ENCODE assay signal across 9 mouse cellular contexts in genomic region chr3:87030855-87031254, GRCm38 (mm10). TPM values are rescaled to one million over a fixed set of nuclear protein-coding genes. Genes with fewer than 3 reads are reported as not detected.
DNase-seq lines count a peak whose midpoint lies in the region; ATAC-seq and TF ChIP-seq lines count a peak whose summit lies in the region.
"Had no signal": no experiment of that assay in that cellular context is flagged by ENCODE, and none has a peak within 500 bp of the region (broad histone marks: within the 10 kb centered on the region; RNA-seq: fewer than 3 reads in every experiment).

No protein-coding gene starts in this region.

- no peak for ATAC-seq in heart, embryonic 12.5 days (ENCODE audit: insufficient number of reproducible peaks, low FRiP score)

- H3K27me3 ChIP-seq in heart, embryonic 12.5 days (replicated peaks): no peaks in the 10 kb centered on the region

- H3K4me3 ChIP-seq in heart, embryonic 12.5 days: no peak overlapping the region
- no peak overlapping the region for H3K4me3 ChIP-seq in layer of hippocampus, adult 2 months
- H3K4me3 ChIP-seq: myocyte had no signal

- peak; percentile 89 for TF ChIP-seq CTCF in layer of hippocampus, adult 2 months (conservative IDR thresholded peaks at IDR 0.05)

- no peaks in the 10 kb centered on the region for H3K36me3 ChIP-seq in heart, embryonic 12.5 days

- H3K4me1 ChIP-seq in heart, embryonic 12.5 days (replicated peaks): no peaks in the 10 kb centered on the region

- no peak overlapping the region for H3K9ac ChIP-seq in heart, embryonic 12.5 days

- peak; percentile 92 for DNase-seq in heart, adult 11 months
- peak; percentile 33 for DNase-seq in WW6 (ENCODE audit: low read depth, low spot score)
- peak; percentile 39 to 70 for DNase-seq in cerebellum, postnatal 4 days (ENCODE audit: low spot score in 2 of 2)
- peak; percentile 62 for DNase-seq in gastrocnemius, postnatal 10 days
- DNase-seq in layer of hippocampus, adult 2 months (ENCODE audit: low spot score in 2 of 2): peak; percentile 64 to 75
- peak; percentile 83 for DNase-seq in lung, postnatal 36 days
- peak; percentile 43 for DNase-seq in skeletal muscle tissue, adult 2 months (ENCODE audit: low read depth, low spot score)

- 16% methylated on average over 6 of the region's 6 CpGs for WGBS in heart, embryonic 12.5 days

- H3K27ac ChIP-seq in heart, embryonic 12.5 days (ENCODE audit: poor library complexity, severe bottlenecking): no peak overlapping the region
- no peak overlapping the region for H3K27ac ChIP-seq in layer of hippocampus, adult 2 months

- no peaks in the 10 kb centered on the region for H3K9me3 ChIP-seq in heart, embryonic 12.5 days (replicated peaks)

- H3K4me2 ChIP-seq in heart, embryonic 12.5 days: no peak overlapping the region

RNA-seq across cellular contexts. Expression of gene Cd1d1, which starts 31.6 kb away (rescaled TPM):
- polyA plus RNA-seq in heart, embryonic 12.5 days (2016; fragmentation: Nextera tagmentation; extraction: Ambion mirVana): 50.0 and 55.5 TPM in 2 replicates
- total RNA-seq in gastrocnemius, postnatal 10 days (2021): 10 to 100 TPM in 1 of 2 experiments, 1 to 10 TPM in 1; 6.9 to 12.3 TPM
- total RNA-seq in layer of hippocampus, adult 2 months (2021): 1 to 10 TPM; 1.4 to 2.0 TPM

Comparison
In these comparisons a context has a peak if more than half of its experiments do, and no peak if none do; other contexts are left out.
1. DNase-seq: peak in every context shown above with its lines; median percentile 92 in heart, adult 11 months; 83 in lung, postnatal 36 days; 70 in layer of hippocampus, adult 2 months; 62 in gastrocnemius, postnatal 10 days; 54 in cerebellum, postnatal 4 days; 43 in skeletal muscle tissue, adult 2 months; 33 in WW6.